Mouse (Mus musculus) stomach, postnatal 0 days (tissue): ENCODE measurements around the gene Magi1. TPM values are rescaled to one million over a fixed set of nuclear protein-coding genes. Genes with fewer than 3 reads are reported as not detected.

Source experiments
- ATAC-seq: fragments of 200-750 bp; cut with Nextera tagmentation; 2 replicates; pipeline ENCODE4 v1.8.0; 2017; ENCODE audit not compliant: low FRiP score, low TSS enrichment
- DNase-seq: peaks from one replicate; pipeline ENCODE4 v3.0.0-alpha.2; 2016; ENCODE audit warnings: low spot score
- H3K27ac ChIP-seq: fragments of 300-500 bp; sonication (generic); replicated peaks from 2 replicates; pipeline ENCODE4 v1.5.1; 2014; ENCODE audit warnings: mild to moderate bottlenecking, control low read depth
- H3K27me3 ChIP-seq: fragments of 300-500 bp; sonication (generic); 2 replicates; pipeline ENCODE4 v1.6.1; 2014; ENCODE audit warnings: low read length; ENCODE audit not compliant: control insufficient read depth, insufficient read depth
- H3K36me3 ChIP-seq: fragments of 300-500 bp; sonication (generic); 2 replicates; pipeline ENCODE4 v1.6.1; 2014; ENCODE audit warnings: low read length, mixed read lengths; ENCODE audit not compliant: control insufficient read depth, insufficient read depth
- H3K4me1 ChIP-seq: fragments of 300-500 bp; sonication (generic); replicated peaks from 2 replicates; pipeline ENCODE4 v1.6.1; 2014; ENCODE audit warnings: antibody characterized with exemption; ENCODE audit not compliant: control insufficient read depth, insufficient read depth
- H3K4me2 ChIP-seq: fragments of 300-500 bp; sonication (generic); replicated peaks from 2 replicates; pipeline ENCODE4 v1.6.1; 2014; ENCODE audit warnings: low read depth, mild to moderate bottlenecking, control low read depth, moderate library complexity
- H3K4me3 ChIP-seq: fragments of 300-500 bp; sonication (generic); 2 replicates; pipeline ENCODE4 v1.5.1; 2014; ENCODE audit warnings: low read depth, low read length, control low read depth
- H3K9ac ChIP-seq: fragments of 300-500 bp; sonication (generic); 2 replicates; pipeline ENCODE4 v1.6.1; 2014; ENCODE audit warnings: mild to moderate bottlenecking, low read length, control low read depth, mixed read lengths
- H3K9me3 ChIP-seq: fragments of 300-500 bp; sonication (generic); 2 replicates; pipeline ENCODE4 v1.6.1; 2016; ENCODE audit warnings: low read length; ENCODE audit not compliant: control insufficient read depth
- CTCF ChIP-seq: IDR thresholded peaks from 2 replicates; pipeline ENCODE4 v1.5.1; 2016; ENCODE audit warnings: antibody characterized with exemption, low read depth, mild to moderate bottlenecking, moderate library complexity
- EP300 ChIP-seq: optimal IDR thresholded peaks from 2 replicates; pipeline ENCODE3; 2016; ENCODE audit warnings: antibody characterized with exemption
- WGBS: fragments of 180-500 bp; shearing (Covaris S2); extraction: QIAGEN DNeasy Blood & Tissue Kit; methylation state at CpG from one replicate; pipeline ENCODE4 v1.1.7; 2014; 5-methylcytosine and 5-hydroxymethylcytosine counted together
- polyA plus RNA-seq: library from polyadenylated mRNA; unstranded; fragments of >200 nt; fragmentation: Nextera tagmentation; extraction: Ambion mirVana; gene quantifications from 2 replicates; pipeline ENCODE4 v1.2.1, GENCODE M21; 2015

Magi1 gene
- polyA plus RNA-seq, 1 experiment from 2014 or later: 4.4 TPM

GRCm38 (mm10) chr6:93627200-93627599, 656.5 kb downstream of the Magi1 start:
- Histone ChIP-seq H3K4me3 (no peak overlapping the region), H3K9ac (no peak overlapping the region), H3K27me3 (no peaks in the 10 kb centered on the region), H3K9me3 (no peaks in the 10 kb centered on the region), H3K4me1 (no peaks in the 10 kb centered on the region), H3K4me2 (no peak overlapping the region), H3K27ac (no peak overlapping the region), H3K36me3 (no peaks in the 10 kb centered on the region)
- TF ChIP-seq EP300 (no peak), CTCF (no peak)
- no peak for ATAC-seq
- 90% methylated on average over 5 of the region's 5 CpGs for WGBS
- no peak for DNase-seq

Other genes with a start within 250 kb of the Magi1 start
- gene Slc25a26, start 216.4 kb upstream of the Magi1 start, polyA plus RNA-seq: 5.4 and 5.8 TPM in 2 replicates